Mouse (Mus musculus) cerebellum, postnatal 36 days (tissue): ENCODE data around the gene Notch3.
A peak's percentile ranks its signal among the peaks of the same experiment; 100 is the strongest.
"Not testable (repeated sequence)": the region's sequence is repeated elsewhere in the genome, so short reads cannot be mapped to it uniquely, and the experiment has no call there.

Source experiments
- DNase-seq, 2 experiments: peaks; one replicate each; pipeline ENCODE4 v3.0.0; 2021 to 2022; ENCODE audit warnings: mixed read lengths in 2 of 2

The Notch3 gene

DNA sequence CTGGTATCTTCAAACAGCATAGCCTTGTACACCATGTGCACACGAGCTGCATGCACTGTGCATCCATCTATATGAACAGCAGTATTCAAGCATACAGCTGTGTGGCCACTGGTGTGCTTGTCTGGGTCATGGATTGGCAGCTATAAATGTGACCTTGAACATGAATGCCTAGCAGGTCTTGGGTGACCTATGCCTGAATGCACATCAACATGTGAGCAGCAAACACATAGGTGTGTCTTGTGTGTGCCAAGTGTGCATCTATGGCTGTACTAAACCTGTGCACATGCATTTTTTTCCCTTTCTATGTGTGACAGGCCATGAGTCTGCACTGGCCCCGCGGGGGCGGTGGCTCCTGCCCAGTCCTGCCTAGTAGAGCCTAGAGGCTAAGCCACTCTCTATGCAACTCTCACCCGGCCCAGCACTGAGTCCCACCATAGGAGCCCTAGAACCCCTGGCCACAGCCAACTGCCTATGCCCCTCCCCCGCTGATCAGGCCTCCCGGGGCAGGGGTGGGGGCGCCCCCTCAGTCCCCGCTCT lies 1.3 kb downstream of the Notch3 start:
- no peak for DNase-seq

DNA sequence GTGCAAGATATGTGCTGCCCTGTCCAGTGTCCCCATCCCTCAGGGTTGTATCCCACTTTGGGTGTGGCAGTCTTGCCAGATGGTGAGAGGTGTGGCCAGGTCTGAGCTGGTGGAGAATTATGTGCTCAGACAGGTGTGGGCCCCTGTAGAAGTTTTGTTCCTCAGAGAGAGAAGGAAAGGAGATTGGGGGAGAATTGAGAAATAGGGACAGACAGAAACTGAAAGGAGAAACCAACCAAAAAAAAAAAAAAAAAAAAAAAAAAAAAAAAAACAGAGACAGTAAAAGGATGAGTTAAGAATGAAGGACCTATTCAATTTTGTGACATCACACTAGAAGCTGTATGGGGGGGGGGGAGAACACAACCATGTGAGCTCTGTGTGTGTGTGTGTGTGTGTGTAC lies 1.9 kb downstream of the Notch3 start:
- DNase-seq, result no peak

DNA sequence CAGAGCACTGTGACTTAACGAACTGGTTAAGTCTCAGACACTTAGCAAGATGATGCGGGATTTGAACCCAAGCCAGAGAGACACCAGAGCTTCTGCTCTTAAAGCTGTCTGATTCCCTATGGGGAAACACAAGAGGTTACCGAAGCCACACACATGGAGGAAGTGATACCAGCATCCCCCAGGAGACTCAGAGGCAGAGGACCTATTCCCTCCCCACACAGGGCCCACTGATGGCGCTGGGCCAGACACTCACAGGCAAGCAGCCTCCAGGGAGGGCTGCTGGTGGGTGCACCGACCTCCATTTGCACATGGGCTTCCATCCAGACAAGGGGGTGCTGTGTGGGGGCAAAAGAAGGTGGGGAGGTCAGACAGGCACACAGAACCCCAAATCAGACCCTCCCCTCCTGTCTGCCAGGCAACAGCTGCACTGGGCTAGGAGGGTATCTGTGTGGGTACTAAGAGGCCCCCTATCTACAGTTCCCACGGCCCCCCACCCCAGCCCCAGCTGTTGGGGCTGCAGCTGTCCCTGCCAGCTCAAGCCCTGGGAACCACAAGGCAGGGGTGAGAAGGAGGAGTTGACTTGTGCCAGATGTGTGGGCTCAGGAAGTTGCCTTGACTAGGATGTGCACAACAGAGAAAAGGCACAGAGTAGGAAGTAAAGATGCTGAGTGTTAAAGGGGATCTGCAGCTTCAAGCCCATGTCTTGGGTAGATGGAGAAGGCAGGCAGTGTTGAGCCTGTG lies 2.6 kb downstream of the Notch3 start:
- DNase-seq, result no peak

DNA sequence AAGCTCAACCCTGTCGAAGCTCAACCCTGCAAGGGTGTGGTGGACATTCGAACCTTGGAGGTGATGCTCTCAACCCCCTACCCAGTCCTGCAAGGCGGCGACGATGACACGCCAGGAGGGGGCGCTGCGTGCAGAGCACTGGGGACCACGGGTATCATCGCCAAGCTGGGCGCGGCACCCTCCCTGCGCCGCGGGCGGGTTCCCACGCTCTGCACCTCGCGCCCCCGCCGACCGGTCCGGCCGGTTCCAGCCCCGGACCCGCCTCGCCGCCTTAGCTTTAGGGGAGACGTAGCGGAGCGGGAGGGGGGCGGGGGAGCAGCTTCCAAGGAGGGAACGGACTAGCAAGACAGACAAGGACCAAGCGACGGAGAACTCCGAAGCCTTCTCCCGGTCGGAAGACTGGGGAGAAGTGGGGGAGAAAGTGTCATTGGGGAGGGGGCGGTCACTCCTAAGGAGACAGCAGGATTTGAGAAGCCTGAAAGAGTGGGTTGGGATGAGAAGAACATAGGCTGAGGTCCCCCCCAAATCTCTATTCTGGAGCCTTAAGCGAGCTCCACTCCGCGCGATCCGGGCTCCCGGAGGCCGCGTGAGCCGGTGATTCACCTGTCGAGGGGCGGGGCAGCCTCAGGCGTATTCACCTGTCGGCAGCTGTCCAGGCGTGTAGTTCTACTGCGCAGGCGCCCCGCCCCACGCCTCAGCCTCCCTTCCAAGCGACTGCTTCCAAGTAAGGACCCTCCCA lies 4.4 kb downstream of the Notch3 start:
- peak; percentile 34 to 59 for DNase-seq

DNA sequence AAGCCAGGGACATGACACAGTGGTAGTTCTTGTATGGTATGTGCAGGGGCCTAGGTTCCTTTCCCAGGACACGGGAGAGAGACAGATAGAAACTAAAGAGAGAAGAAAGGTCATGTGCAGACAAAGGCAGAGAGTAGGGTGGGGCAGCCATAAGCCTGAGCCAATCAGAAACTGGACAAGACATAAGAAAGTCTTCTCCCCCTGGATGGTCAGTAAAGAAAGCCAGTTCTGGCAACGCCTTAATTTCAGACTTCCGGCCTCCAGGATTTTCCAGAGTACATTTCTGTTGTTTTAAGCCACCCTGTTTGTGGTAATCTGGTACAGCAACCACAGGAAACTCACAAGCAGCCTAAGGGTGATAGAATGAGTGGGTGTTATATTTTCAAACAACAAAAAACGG lies 5.8 kb downstream of the Notch3 start:
- DNase-seq, result no peak

DNA sequence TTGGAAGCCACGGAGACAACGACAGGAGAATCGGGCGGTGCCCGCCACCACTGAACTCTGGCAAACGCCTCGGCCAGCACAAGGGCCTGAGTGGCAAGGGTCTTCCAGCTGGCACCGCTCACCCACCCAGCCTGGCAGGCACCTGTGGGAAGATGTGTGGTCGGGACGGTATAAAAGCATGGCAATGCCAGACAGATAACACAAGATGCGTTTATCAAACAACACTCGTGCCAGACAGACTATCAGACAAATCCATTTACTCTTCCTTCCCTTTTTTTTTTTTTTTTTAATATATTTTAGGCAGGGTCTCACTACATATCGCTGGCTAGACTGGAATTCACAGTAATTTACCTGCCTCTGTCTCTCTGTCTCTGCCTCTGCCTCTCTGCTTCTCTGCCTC lies 7.8 kb downstream of the Notch3 start:
- DNase-seq, result no peak

DNA sequence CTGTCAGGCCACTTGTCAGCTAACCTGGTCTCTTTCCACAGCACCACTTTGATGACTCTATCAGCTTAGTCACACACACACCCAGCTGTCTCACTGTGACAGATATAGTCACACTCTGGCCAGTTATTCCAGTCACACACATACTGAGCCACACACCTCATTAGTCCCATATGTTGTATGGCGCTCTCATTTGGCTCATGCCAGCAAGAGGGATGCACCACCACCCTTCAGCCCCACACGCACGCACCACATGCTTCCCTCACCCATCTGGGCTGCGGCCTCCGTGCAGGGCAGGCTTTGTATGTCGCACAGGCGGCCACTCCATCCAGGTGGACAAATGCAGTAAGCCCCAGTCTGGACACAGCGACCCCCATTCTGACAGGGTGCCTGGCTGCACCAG lies 19.9 kb downstream of the Notch3 start:
- DNase-seq, result no peak

DNA sequence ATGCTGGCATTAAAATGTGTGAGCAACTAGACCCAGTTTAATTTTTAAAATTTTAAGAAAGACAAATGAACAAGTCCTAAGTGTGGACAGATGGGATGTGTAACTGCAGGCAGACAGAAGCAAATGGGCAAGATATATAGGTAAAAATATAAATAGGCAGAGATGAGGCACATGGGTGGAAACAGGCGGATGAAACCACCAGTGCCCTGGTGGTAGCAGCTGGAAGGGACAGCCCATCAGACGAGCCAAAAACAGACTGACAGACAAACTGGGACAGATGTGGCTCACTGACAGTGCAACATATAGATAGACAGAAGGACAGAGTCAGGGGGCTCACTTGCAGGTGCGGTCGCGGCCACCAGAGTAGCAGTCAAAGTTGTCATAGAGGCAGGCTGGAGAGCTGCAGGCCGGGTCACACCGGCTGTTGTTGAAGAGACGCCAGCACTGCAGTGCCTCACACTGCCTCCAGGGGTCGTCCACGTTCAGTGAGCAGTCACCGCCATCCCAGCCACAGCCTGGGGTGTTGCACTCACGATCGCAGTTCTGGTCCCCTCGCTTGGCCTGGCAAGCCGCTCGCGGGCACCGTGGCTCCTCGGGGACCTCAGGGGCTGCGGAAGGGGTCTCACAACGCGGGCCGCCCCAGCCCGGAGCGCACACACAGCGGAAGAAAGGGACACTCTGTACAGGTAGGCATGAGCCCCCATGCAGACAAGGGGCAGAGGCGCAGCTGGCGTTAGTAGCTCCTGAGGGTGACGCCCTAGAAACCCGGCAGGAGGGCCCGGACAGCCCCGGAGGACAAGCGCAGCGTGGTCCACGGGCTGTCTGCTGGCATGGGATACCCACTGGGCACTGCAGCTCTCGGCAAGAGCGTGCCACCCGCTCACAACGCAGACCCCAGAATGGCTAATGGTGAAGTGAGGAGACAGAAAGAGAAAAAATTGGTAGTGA lies 23.5 kb downstream of the Notch3 start:
- peak; percentile 82 to 86 for DNase-seq

DNA sequence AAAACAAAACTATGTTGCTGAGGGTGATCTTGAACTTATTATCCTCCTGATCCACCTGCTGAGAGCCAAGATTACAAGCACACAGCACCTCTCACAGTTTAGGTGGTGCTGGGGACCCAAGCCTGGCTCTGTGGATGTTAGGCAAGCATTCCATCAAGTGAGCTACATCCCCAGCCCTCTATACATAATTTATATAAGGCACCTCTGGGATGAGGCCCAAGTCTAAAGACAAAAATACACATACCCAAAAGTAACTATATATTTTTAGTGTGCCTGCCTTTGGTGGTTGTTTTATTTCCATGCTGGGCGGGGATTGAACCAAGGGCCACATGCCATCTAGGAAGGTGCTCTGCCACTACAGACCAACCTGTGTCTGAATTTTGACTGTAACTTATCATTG lies 24.4 kb downstream of the Notch3 start:
- no peak for DNase-seq

DNA sequence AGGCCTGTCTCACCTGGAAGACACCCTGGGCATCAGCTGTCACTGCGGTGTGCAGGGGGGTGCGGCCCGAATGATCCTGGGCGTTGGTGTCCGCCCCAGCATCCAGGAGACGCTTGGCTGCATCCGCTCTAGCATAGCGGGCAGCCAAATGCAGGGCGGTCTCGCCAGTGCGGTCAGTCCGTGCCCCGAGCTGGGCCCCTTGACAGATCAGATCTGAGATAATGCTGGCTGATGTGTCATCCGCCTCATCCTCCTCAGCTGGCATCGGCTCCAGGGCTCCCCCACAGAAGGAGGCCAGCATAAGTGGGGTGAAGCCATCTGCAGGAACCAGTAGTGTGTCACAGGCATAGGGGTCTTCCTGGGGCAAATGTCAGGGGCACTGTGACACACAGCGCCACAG lies 33.3 kb downstream of the Notch3 start:
- DNase-seq, result no peak

DNA sequence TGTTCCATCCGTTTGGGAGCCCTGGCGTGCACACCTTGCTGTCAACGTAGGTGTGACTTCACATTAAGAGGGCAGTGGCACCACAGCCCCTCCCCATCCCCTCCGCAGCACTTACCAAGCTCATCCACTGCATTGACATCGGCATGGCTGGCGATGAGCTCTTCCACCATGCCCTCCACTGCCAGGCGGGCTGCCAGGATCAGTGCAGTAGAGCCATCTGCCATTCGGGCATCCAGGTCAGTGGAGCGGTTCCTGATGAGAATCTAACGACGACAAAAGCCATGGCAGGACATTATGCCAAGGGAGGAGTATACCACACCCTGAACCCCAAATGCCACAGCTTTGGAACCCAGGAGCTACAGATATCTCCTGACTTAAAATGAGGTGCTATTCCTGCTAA lies 34.6 kb downstream of the Notch3 start:
- peak; percentile 65 to 79 for DNase-seq

DNA sequence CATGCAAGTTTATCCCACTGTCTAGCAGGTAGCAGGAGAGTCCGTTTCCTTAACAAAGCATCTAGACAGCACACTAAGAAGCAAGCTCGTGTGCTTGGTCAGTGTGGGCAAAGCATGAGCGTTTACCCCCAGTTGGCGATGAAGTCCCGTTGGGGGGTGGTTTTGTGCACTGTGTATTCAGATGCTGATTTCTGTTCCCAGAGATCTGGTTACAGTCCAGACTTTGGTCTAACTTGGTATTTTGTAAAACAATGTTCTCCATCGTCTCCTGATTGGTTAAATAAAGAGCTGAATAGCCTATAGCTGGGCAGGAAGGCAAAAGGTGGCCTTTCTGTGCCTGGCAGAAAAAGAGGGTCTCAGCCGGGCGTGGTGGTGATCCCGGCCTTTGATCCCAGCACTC lies 36.1 kb downstream of the Notch3 start:
- DNase-seq, result no peak

DNA sequence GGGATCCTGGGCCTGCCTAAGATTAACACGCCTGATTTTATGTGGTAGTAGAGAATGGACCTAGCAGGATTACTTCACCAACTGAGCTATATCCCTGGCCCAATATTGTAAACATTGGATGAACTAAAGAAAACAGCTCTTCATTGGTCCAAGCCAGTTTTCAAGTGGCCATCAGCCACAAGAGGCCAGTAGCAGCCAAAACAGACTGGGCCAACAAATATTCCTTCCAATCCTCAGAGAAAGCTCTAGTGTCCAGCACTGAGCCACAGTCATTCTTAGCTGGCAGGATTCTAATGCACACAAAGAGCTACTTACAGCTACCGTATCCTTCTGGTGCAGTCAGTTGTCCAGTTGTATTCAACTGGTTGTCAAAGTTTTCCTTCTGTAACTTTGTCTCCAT lies 39.5 kb downstream of the Notch3 start:
- DNase-seq, result no peak

DNA sequence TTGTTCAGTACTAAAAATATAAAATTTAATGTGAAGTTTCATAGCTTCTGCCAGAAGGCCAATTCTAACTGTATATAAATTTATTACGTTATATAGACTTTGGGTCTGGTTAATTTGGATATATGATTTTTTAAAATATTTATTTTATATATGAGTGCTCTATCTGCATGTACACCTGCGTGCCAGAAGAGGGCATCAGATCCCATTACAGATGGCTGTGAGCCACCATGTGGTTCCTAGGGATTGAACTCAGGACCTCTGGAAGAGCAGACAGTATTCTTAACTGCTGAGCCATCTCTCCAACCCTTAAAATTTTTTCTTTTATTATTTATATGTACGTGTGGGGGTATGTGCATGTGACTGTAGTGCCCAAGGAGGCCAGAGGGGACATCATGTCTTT lies 41.2 kb downstream of the Notch3 start:
- no peak for DNase-seq

DNA sequence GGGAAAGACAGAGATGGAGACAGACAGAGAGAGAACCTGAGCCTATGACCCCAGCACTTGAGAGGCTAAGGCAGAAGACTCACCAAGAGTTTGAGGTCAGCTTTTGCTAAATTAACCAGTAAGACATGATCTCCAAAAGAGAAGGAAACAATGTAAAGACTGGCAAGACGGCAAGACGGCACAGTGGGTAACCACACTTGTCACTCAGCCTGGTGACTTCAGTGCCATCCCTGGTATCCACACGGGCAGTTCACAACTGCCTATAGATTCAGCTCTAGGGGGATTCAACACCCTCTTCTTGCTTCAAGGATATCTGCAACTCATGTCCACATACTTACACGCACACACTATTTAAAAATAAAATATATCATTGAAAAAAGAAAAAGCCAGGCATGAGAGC lies 43.1 kb downstream of the Notch3 start:
- no peak for DNase-seq

DNA sequence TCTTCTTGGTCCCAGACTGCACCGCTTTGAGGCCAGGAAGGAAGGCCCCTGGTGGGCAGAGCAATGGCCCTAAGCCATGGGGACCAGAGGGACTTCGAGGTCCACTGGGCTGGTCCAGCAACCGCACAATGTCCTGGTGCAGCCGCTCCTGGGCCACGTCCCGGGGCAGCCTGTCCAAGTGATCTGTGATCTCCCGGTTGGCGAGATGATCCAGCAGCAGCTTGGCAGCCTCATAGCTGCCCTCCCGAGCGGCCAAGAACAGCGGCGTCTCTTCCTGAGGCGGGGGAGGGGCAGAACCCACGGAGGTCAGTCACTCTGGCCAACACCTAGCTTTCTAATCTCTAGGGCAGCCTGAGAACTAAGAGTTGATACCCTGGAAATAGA lies 44.1 kb downstream of the Notch3 start:
- DNase-seq, result no peak

DNA sequence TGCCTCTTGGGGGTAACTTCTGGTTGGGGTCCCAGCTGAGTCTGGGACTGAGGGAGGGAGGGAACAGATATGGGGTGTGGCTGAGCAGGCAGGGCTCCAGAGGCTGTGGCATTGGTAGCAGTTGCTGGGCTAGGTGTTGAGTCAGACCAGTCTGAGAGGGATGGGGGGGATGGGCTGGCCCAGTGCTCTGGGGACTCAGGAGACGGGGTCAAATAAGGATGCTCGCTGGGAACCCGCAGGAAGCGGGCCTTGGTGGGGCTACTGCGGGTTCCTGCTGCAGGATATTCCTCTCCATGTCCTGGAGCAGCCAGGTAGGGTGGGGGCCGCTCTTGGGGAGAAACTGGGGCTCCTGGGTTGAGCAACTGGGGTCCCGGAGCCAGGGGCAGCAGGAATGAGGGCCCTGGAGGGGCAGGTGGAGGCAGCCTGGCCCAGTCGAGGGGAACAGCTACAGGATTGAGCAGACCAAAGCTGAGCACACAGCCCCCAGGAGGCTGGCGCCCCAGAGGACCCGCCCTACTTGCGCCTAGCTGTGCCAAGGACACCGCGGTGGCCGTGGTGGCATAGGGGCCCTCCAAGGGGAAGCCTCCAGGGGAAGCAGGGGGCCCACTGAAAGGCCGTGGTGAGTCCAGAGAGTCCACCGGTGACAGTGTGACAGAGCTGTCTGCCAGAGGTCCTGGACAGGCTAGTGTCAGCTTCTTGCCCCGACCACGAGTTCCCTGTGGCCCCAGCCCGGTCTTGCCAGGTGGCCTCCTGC lies 44.6 kb downstream of the Notch3 start:
- no peak for DNase-seq

DNA sequence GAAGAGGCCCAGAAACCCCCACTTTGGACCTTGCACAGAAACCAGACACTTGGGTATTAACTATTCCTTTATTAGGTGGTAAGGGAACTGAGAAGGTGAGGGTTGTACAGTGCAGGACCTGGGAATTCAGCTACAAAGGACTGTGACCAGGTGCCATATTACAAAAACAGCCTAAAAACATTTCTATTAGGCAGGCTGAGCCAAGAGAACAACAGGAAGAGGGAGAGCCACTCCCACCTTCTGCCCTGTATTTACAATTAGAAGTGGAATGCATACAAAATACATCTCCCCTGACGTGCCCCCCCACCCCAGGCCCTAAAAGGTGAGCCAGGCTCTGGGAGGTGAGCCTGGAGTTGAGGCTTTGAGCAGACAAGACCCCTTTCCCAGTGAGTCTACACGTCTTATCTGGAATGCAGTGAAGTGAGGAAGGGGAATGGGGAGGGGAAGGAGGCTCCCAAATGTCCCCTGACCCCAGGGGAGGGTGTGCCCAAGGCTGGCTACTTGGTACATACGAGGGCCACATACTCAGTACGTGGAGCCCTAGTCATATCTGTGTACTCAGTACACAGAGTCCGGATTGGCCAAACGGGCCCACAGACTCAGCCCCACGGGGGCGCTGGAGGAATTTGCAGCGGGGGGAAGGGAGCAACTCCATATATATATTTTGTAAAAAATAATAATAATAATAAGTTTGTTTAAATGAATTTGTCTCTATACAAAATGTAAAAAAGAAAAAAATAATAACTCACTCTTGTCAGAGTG lies 45.7 kb downstream of the Notch3 start:
- no peak for DNase-seq

DNA sequence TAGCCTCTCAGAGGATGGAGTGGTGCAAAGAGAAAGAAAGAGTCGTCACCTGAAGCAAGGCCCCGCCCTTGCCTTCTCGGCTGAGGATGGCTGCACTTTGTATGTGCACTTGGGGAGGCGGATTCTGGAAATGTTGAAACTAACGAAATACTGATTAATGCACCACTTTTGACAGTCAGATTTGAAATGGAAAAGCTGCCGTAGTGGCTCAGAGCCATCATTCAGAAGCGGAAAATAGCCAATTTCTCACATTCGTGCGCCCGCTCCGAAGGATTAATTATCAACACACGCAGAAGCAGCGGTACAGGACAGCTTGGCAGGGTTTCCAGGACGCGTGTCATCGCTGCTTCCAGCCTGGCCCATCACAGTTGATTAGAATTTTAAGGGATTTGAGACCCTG lies 47.5 kb downstream of the Notch3 start:
- no peak for DNase-seq

DNA sequence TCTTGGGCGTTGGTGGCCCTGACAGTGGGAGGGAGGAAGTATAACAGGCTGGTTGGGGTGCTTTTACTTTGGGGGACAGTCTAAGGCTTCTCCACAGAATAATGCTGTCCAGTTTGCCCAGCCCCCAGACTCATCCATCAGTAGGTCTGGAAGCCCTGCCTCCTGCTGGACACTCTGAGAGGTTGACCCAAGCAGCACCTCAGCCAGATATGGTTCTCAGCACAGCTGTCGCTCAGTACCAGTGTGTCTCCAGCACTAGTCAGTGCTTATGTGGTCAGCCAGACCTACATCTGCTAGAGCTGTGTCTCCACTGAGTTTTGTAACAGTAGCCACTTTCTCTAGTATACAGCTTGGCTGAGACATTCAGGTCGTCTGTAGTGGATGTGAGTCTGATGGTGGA lies 48.2 kb downstream of the Notch3 start:
- no peak for DNase-seq

DNA sequence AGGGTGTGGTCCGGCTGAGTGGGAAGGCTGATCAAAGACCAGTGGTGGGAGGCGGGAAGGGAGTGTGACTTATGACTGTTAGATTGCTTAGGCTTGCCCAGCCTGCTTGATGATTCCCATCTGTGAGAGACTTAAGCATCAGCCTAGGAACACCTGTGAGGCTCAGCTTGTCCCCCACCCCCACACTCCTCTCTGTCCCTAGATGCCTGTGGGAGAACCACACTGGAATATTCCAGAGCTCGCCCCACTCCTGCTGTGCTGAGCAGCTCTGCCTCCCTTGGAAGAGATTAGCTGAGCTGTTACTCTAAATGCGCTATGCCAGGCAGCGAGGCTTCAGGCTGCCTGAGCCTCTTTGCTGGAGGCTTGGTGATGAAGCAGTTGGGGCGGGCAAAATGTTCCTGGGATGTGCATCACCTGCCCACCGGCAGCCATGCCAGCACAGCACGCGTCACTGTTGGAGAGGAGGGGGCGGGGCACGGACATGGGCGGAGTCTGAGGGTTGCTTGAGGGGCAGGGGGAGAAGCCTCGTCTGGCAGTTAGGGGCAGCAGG lies 48.7 kb downstream of the Notch3 start:
- not testable (repeated sequence) for DNase-seq
